Mouse (Mus musculus) 3134 (cell line): ENCODE results near the gene Il18rap.

Experiments used
- DNase-seq: peaks from one replicate; pipeline ENCODE4 v3.0.0-alpha.2; 2011; ENCODE audit warnings: low spot score; ENCODE audit not compliant: insufficient read length; ENCODE audit errors: extremely low read depth

Il18rap gene

GRCm38 (mm10) chr1:40514851-40515585 lies at the start of gene Il18rap:
Gene Il18rap (plus strand): TSS chr1:40515362.
- DNase-seq: peak; percentile 71

- peak; percentile 27 for DNase-seq
These were observed 49.4 kb upstream of the Il18rap start, which contains the start of gene Il18r1 for GRCm38 (mm10) chr1:40465477-40466430. Gene Il18r1 (plus strand): TSS chr1:40465552.

- DNase-seq: no peak
These were observed 47.9 kb upstream of the Il18rap start for GRCm38 (mm10) chr1:40467306-40467705.

GRCm38 (mm10) chr1:40468805-40469204 lies 46.4 kb upstream of the Il18rap start:
- DNase-seq: peak; percentile 24

GRCm38 (mm10) chr1:40469900-40470299 lies 45.3 kb upstream of the Il18rap start:
- no peak for DNase-seq

- peak; percentile 65 for DNase-seq
These were observed 42.8 kb upstream of the Il18rap start for GRCm38 (mm10) chr1:40472401-40472800.

GRCm38 (mm10) chr1:40473640-40474039 lies 41.5 kb upstream of the Il18rap start:
- no peak for DNase-seq

GRCm38 (mm10) chr1:40474336-40474735 lies 40.8 kb upstream of the Il18rap start:
- no peak for DNase-seq

- DNase-seq: no peak
These were observed 39.5 kb upstream of the Il18rap start for GRCm38 (mm10) chr1:40475697-40476096.

GRCm38 (mm10) chr1:40476756-40477155 lies 38.4 kb upstream of the Il18rap start:
- no peak for DNase-seq

- no peak for DNase-seq
These were observed 35.6 kb upstream of the Il18rap start for GRCm38 (mm10) chr1:40479505-40479923.

- no peak for DNase-seq
These were observed 20.6 kb upstream of the Il18rap start for GRCm38 (mm10) chr1:40494594-40494993.

- no peak for DNase-seq
These were observed 15.5 kb upstream of the Il18rap start for GRCm38 (mm10) chr1:40499708-40500107.

- no peak for DNase-seq
These were observed 14.0 kb upstream of the Il18rap start for GRCm38 (mm10) chr1:40501126-40501525.

GRCm38 (mm10) chr1:40501546-40502398 lies 13.4 kb upstream of the Il18rap start:
- DNase-seq: no peak

- no peak for DNase-seq
These were observed 10.6 kb upstream of the Il18rap start for GRCm38 (mm10) chr1:40504548-40504947.

GRCm38 (mm10) chr1:40516364-40516763 lies 1.2 kb downstream of the Il18rap start:
- DNase-seq: peak; percentile 38

GRCm38 (mm10) chr1:40522918-40523317 lies 7.8 kb downstream of the Il18rap start:
- DNase-seq: no peak

- DNase-seq: no peak
These were observed 9.0 kb downstream of the Il18rap start for GRCm38 (mm10) chr1:40523971-40524722.

- DNase-seq: no peak
These were observed 14.1 kb downstream of the Il18rap start for GRCm38 (mm10) chr1:40529287-40529686.
